Mouse (Mus musculus) liver, adult 2 months (tissue): Measurements from ENCODE around the gene Gm49395. TPM values are rescaled to one million over a fixed set of nuclear protein-coding genes. Genes with fewer than 3 reads are reported as not detected.

Experiments used
- DNase-seq: peaks from one replicate; pipeline ENCODE4 v3.0.0-alpha.2; 2011; ENCODE audit warnings: low read depth, low spot score; ENCODE audit errors: extremely low read depth
- H3K27ac ChIP-seq: fragments of 200-500 bp; replicated peaks from 2 replicates; pipeline ENCODE4 v1.5.1; 2012; ENCODE audit warnings: low read depth, mild to moderate bottlenecking, control low read depth, inconsistent platforms, low read length; ENCODE audit not compliant: insufficient read depth
- H3K27me3 ChIP-seq: fragments of 200-500 bp; 2 replicates; pipeline ENCODE4 v1.6.1; 2012; ENCODE audit warnings: mild to moderate bottlenecking, moderate library complexity, low read length, inconsistent platforms; ENCODE audit not compliant: control insufficient read depth, insufficient read depth
- H3K36me3 ChIP-seq: fragments of 200-500 bp; 2 replicates; pipeline ENCODE4 v1.6.1; 2012; ENCODE audit warnings: low read length, inconsistent platforms; ENCODE audit not compliant: control insufficient read depth, insufficient read depth
- H3K4me1 ChIP-seq: fragments of 200-500 bp; 2 replicates; pipeline ENCODE4 v1.6.1; 2011; ENCODE audit warnings: low read length; ENCODE audit not compliant: control insufficient read depth, insufficient read depth
- H3K4me3 ChIP-seq: fragments of 200-500 bp; 2 replicates; pipeline ENCODE4 v1.5.1; 2011; ENCODE audit warnings: low read depth, mild to moderate bottlenecking, control low read depth, low read length, moderate library complexity; ENCODE audit not compliant: insufficient read depth
- H3K79me2 ChIP-seq: fragments of 200-500 bp; 2 replicates; pipeline ENCODE4 v1.6.1; 2012; ENCODE audit warnings: inconsistent platforms, mild to moderate bottlenecking, low read length, moderate library complexity; ENCODE audit not compliant: control insufficient read depth, insufficient read depth
- H3K9ac ChIP-seq: fragments of 200-500 bp; 2 replicates; pipeline ENCODE4 v1.6.1; 2012; ENCODE audit warnings: low read depth, mild to moderate bottlenecking, control low read depth, inconsistent platforms, low read length
- CTCF ChIP-seq: fragments of 200-500 bp; IDR thresholded peaks from 2 replicates; pipeline ENCODE4 v1.5.1; 2011; ENCODE audit warnings: low read depth, low read length, control low read depth
- POLR2A ChIP-seq: fragments of 200-500 bp; IDR thresholded peaks from 2 replicates; pipeline ENCODE4 v1.6.1; 2011; ENCODE audit warnings: low read length, control low read depth; ENCODE audit not compliant: insufficient read depth; ENCODE audit errors: extremely low read depth
- WGBS: fragments of 180-500 bp; shearing (Covaris S2); methylation state at CpG from one replicate; pipeline ENCODE4 v1.1.7; 2018; 5-methylcytosine and 5-hydroxymethylcytosine counted together
- polyA plus RNA-seq: library from polyadenylated mRNA; depleted of rRNA; stranded (reverse); fragments of >200 nt; gene quantifications from 2 replicates; pipeline ENCODE4 v1.2.3, GENCODE M21; 2012
- total RNA-seq: library from RNA; depleted of rRNA; stranded (reverse); fragments of >200 nt; gene quantifications from 2 replicates; pipeline ENCODE4 v1.2.3, GENCODE M21; 2014

The Gm49395 gene
- total and polyA plus RNA-seq, 2 experiments: 1.6 TPM

GRCm38 (mm10) chr13:115031177-115032000, 70.3 kb downstream of the Gm49395 start:
- Histone ChIP-seq H3K4me1 (no peaks in the 10 kb centered on the region; the same call in 1 of the 2 replicates), H3K4me3 (no peak overlapping the region), H3K27ac (peak overlapping the region; percentile 29; the same call in 1 of the 2 replicates), H3K79me2 (no peaks in the 10 kb centered on the region; the same call in 1 of the 2 replicates), H3K27me3 (no peaks in the 10 kb centered on the region), H3K36me3 (peaks cover 9% of the 10 kb centered on the region; the same call in 1 of the 2 replicates), H3K9ac (no peak overlapping the region)
- WGBS: 80% methylated on average over 17 of the region's 17 CpGs
- peak; percentile 29 for DNase-seq
- TF ChIP-seq POLR2A (no peak), CTCF (no peak)

- Histone ChIP-seq H3K27me3 (no peaks in the 10 kb centered on the region), H3K9ac (no peak overlapping the region), H3K4me1 (peaks cover 1% of the 10 kb centered on the region; the same call in 1 of the 2 replicates), H3K36me3 (peaks cover 7% of the 10 kb centered on the region; the same call in 1 of the 2 replicates), H3K27ac (no peak overlapping the region), H3K4me3 (no peak overlapping the region), H3K79me2 (no peaks in the 10 kb centered on the region; the same call in 1 of the 2 replicates)
- DNase-seq: no peak
- WGBS: 88% methylated on average over 3 of the region's 3 CpGs
- no peak for TF ChIP-seq CTCF
- TF ChIP-seq POLR2A: no peak
These were observed 76.3 kb downstream of the Gm49395 start for GRCm38 (mm10) chr13:115025394-115025793.

- whole genome bisulfite sequencing: 92% methylated on average over 6 of the region's 6 CpGs
These were observed 79.5 kb downstream of the Gm49395 start for GRCm38 (mm10) chr13:115022117-115022787.

GRCm38 (mm10) chr13:115021411-115021810, 80.3 kb downstream of the Gm49395 start:
- H3K79me2 ChIP-seq: no peaks in the 10 kb centered on the region
- no peaks in the 10 kb centered on the region for H3K27me3 ChIP-seq
- WGBS: 70% methylated on average over 10 of the region's 10 CpGs

More at GRCm38 (mm10) chr13:115022117-115022787, 79.5 kb downstream of the Gm49395 start:
- no peak overlapping the region for H3K9ac ChIP-seq
- no peaks in the 10 kb centered on the region for H3K27me3 ChIP-seq
- no peak for DNase-seq
- TF ChIP-seq CTCF (no peak), POLR2A (no peak)
- no peak overlapping the region for H3K4me3 ChIP-seq
- peaks cover 2% of the 10 kb centered on the region; the same call in 1 of the 2 replicates for H3K36me3 ChIP-seq
- H3K27ac ChIP-seq: no peak overlapping the region
- H3K79me2 ChIP-seq: no peaks in the 10 kb centered on the region
- peaks cover 4% of the 10 kb centered on the region; the same call in 1 of the 2 replicates for H3K4me1 ChIP-seq

GRCm38 (mm10) chr13:115020727-115021126, 81.0 kb downstream of the Gm49395 start:
- Histone ChIP-seq H3K4me3 (no peak overlapping the region), H3K27ac (no peak overlapping the region), H3K36me3 (peaks cover 4% of the 10 kb centered on the region; the same call in 1 of the 2 replicates), H3K9ac (no peak overlapping the region), H3K79me2 (no peaks in the 10 kb centered on the region), H3K27me3 (no peaks in the 10 kb centered on the region), H3K4me1 (peaks cover 4% of the 10 kb centered on the region; the same call in 1 of the 2 replicates)
- WGBS: 91% methylated on average over 4 of the region's 4 CpGs
- DNase-seq: no peak
- no peak for TF ChIP-seq POLR2A
- no peak for TF ChIP-seq CTCF

More at GRCm38 (mm10) chr13:115021411-115021810, 80.3 kb downstream of the Gm49395 start:
- H3K9ac ChIP-seq: no peak overlapping the region
- H3K27ac ChIP-seq: peak overlapping the region; percentile 51
- H3K4me1 ChIP-seq: peaks cover 4% of the 10 kb centered on the region; the same call in 1 of the 2 replicates
- no peak overlapping the region for H3K4me3 ChIP-seq
- H3K36me3 ChIP-seq: peaks cover 2% of the 10 kb centered on the region; the same call in 1 of the 2 replicates
- DNase-seq: no peak
- TF ChIP-seq CTCF (no peak), POLR2A (no peak)
